Mouse (Mus musculus) neural tube, embryonic 12.5 days (tissue): ENCODE results near the gene Phgr1. TPM values are rescaled to one million over a fixed set of nuclear protein-coding genes. Genes with fewer than 3 reads are reported as not detected.

ENCODE experiments used
- ATAC-seq: fragments of 200-750 bp; cut with Nextera tagmentation; 2 replicates; pipeline ENCODE4 v1.8.0; 2017; ENCODE audit warnings: low read depth, mild to moderate bottlenecking, moderate TSS enrichment, moderate library complexity; ENCODE audit not compliant: low FRiP score
- H3K27ac ChIP-seq: fragments of 300-500 bp; sonication (generic); 2 replicates; pipeline ENCODE4 v1.5.1; 2016
- H3K27me3 ChIP-seq: fragments of 300-500 bp; sonication (generic); replicated peaks from 2 replicates; pipeline ENCODE4 v1.6.1; 2016; ENCODE audit warnings: mild to moderate bottlenecking
- H3K36me3 ChIP-seq: fragments of 300-500 bp; sonication (generic); 2 replicates; pipeline ENCODE4 v1.6.1; 2016; ENCODE audit warnings: mild to moderate bottlenecking
- H3K4me1 ChIP-seq: fragments of 300-500 bp; sonication (generic); 2 replicates; pipeline ENCODE4 v1.6.1; 2016
- H3K4me2 ChIP-seq: fragments of 300-500 bp; sonication (generic); replicated peaks from 2 replicates; pipeline ENCODE4 v1.6.1; 2016; ENCODE audit warnings: mild to moderate bottlenecking
- H3K4me3 ChIP-seq: fragments of 300-500 bp; sonication (generic); 2 replicates; pipeline ENCODE4 v1.5.1; 2016
- H3K9ac ChIP-seq: fragments of 300-500 bp; sonication (generic); 2 replicates; pipeline ENCODE4 v1.6.1; 2016; ENCODE audit warnings: mild to moderate bottlenecking
- H3K9me3 ChIP-seq: fragments of 300-500 bp; sonication (generic); 2 replicates; pipeline ENCODE4 v1.6.1; 2016; ENCODE audit warnings: mild to moderate bottlenecking
- WGBS: fragments of 180-500 bp; shearing (Covaris S2); methylation state at CpG from one replicate; pipeline ENCODE4 v1.1.7; 2016; 5-methylcytosine and 5-hydroxymethylcytosine counted together
- polyA plus RNA-seq: library from polyadenylated mRNA; unstranded; fragments of >200 nt; fragmentation: Nextera tagmentation; extraction: Ambion mirVana; gene quantifications from 2 replicates; pipeline ENCODE4 v1.2.1, GENCODE M21; 2016

Phgr1 gene
- polyA plus RNA-seq, 1 experiment from 2014 or later: not detected

- 80% methylated on average over 10 of the region's 10 CpGs for WGBS
- H3K9ac ChIP-seq: no peak overlapping the region
Observed at GRCm38 (mm10) chr2:118766041-118767033, 6.2 kb upstream of the Phgr1 start.

GRCm38 (mm10) chr2:118774536-118774935 lies 2.0 kb downstream of the Phgr1 start:
- no peak overlapping the region for H3K4me3 ChIP-seq
- H3K4me2 ChIP-seq: no peak overlapping the region
- no peaks in the 10 kb centered on the region for H3K9me3 ChIP-seq
- ATAC-seq: no peak
- H3K36me3 ChIP-seq: no peaks in the 10 kb centered on the region
- no peak overlapping the region for H3K27ac ChIP-seq
- 0 out of 2 replicates have a peak, but pooled peaks cover 2% of the 10 kb centered on the region for H3K27me3 ChIP-seq
- 97% methylated on average over 2 of the region's 2 CpGs for WGBS
- no peak overlapping the region for H3K9ac ChIP-seq
- peaks cover 5% of the 10 kb centered on the region; the same call in 1 of the 2 replicates for H3K4me1 ChIP-seq

More at GRCm38 (mm10) chr2:118766041-118767033, 6.2 kb upstream of the Phgr1 start:
- Histone ChIP-seq H3K36me3 (no peaks in the 10 kb centered on the region), H3K27ac (no peak overlapping the region), H3K4me2 (no peak overlapping the region), H3K27me3 (no peaks in the 10 kb centered on the region; the same call in 1 of the 2 replicates), H3K4me1 (peaks cover 23% of the 10 kb centered on the region), H3K4me3 (no peak overlapping the region), H3K9me3 (no peaks in the 10 kb centered on the region)
- ATAC-seq: no peak

GRCm38 (mm10) chr2:118775396-118775795 lies 2.8 kb downstream of the Phgr1 start:
- H3K4me2 ChIP-seq: no peak overlapping the region
- H3K27me3 ChIP-seq: 0 out of 2 replicates have a peak, but pooled peaks cover 2% of the 10 kb centered on the region
- no peaks in the 10 kb centered on the region for H3K9me3 ChIP-seq
- peaks cover 5% of the 10 kb centered on the region; the same call in 1 of the 2 replicates for H3K4me1 ChIP-seq
- ATAC-seq: no peak
- H3K27ac ChIP-seq: no peak overlapping the region
- no peak overlapping the region for H3K9ac ChIP-seq
- H3K4me3 ChIP-seq: no peak overlapping the region
- no peaks in the 10 kb centered on the region for H3K36me3 ChIP-seq
- WGBS: 55% methylated on average over 1 of the region's 1 CpGs

- H3K9me3 ChIP-seq: no peaks in the 10 kb centered on the region
- no peak overlapping the region for H3K4me3 ChIP-seq
- no peaks in the 10 kb centered on the region for H3K36me3 ChIP-seq
- H3K27ac ChIP-seq: no peak overlapping the region
- 78% methylated on average over 4 of the region's 4 CpGs for WGBS
- peaks cover 5% of the 10 kb centered on the region; the same call in 1 of the 2 replicates for H3K4me1 ChIP-seq
- no peak overlapping the region for H3K4me2 ChIP-seq
- 0 out of 2 replicates have a peak, but pooled peaks cover 2% of the 10 kb centered on the region for H3K27me3 ChIP-seq
- ATAC-seq: no peak
- 0 out of 2 replicates have a peak overlapping the region, but pooled peaks have one; percentile 9 for H3K9ac ChIP-seq
Observed at GRCm38 (mm10) chr2:118775846-118776245, 3.3 kb downstream of the Phgr1 start.

- Histone ChIP-seq H3K4me1 (peaks cover 5% of the 10 kb centered on the region; the same call in 1 of the 2 replicates), H3K4me3 (no peak overlapping the region), H3K27ac (no peak overlapping the region), H3K27me3 (0 out of 2 replicates have a peak, but pooled peaks cover 2% of the 10 kb centered on the region), H3K36me3 (no peaks in the 10 kb centered on the region), H3K9me3 (no peaks in the 10 kb centered on the region), H3K4me2 (no peak overlapping the region), H3K9ac (no peak overlapping the region)
- 73% methylated on average over 2 of the region's 2 CpGs for WGBS
- ATAC-seq: no peak
Observed at GRCm38 (mm10) chr2:118776295-118776694, 3.7 kb downstream of the Phgr1 start.

- 0 out of 2 replicates have a peak, but pooled peaks cover 2% of the 10 kb centered on the region for H3K27me3 ChIP-seq
- H3K9ac ChIP-seq: no peak overlapping the region
- H3K27ac ChIP-seq: no peak overlapping the region
- no peak for ATAC-seq
- H3K36me3 ChIP-seq: no peaks in the 10 kb centered on the region
- H3K4me2 ChIP-seq: no peak overlapping the region
- no peak overlapping the region for H3K4me3 ChIP-seq
- peaks cover 5% of the 10 kb centered on the region; the same call in 1 of the 2 replicates for H3K4me1 ChIP-seq
- WGBS: 80% methylated on average over 4 of the region's 4 CpGs
- H3K9me3 ChIP-seq: no peaks in the 10 kb centered on the region
Observed at GRCm38 (mm10) chr2:118778418-118778817, 5.8 kb downstream of the Phgr1 start.

GRCm38 (mm10) chr2:118779065-118779464 lies 6.5 kb downstream of the Phgr1 start:
- 7% methylated on average over 10 of the region's 10 CpGs for WGBS
- H3K36me3 ChIP-seq: no peaks in the 10 kb centered on the region
- peak; percentile 61 for ATAC-seq
- H3K4me2 ChIP-seq: peak overlapping the region; percentile 60
- H3K4me1 ChIP-seq: peaks cover 5% of the 10 kb centered on the region; the same call in 1 of the 2 replicates
- H3K27ac ChIP-seq: no peak overlapping the region
- no peaks in the 10 kb centered on the region for H3K9me3 ChIP-seq
- H3K9ac ChIP-seq: no peak overlapping the region
- 0 out of 2 replicates have a peak, but pooled peaks cover 2% of the 10 kb centered on the region for H3K27me3 ChIP-seq
- H3K4me3 ChIP-seq: peak overlapping the region; percentile 42

GRCm38 (mm10) chr2:118779504-118780480 lies 7.2 kb downstream of the Phgr1 start, which contains the start of gene Disp2:
Gene Disp2, plus strand, starts transcription at chr2:118779719.
- Histone ChIP-seq H3K4me1 (peaks cover 5% of the 10 kb centered on the region; the same call in 1 of the 2 replicates), H3K4me3 (peak within 1 kb of the TSS; percentile 42), H3K27ac (peak within 1 kb of the TSS; percentile 16; the same call in 1 of the 2 replicates), H3K4me2 (peak within 1 kb of the TSS; percentile 60), H3K9me3 (no peaks in the 10 kb centered on the region), H3K36me3 (no peaks in the 10 kb centered on the region), H3K9ac (peak within 1 kb of the TSS; percentile 61), H3K27me3 (no peaks in the 10 kb centered on the region)
- ATAC-seq: peak; percentile 95
- WGBS: 13% methylated on average over 39 of the region's 39 CpGs

- ATAC-seq: no peak
- H3K4me3 ChIP-seq: no peak overlapping the region
- H3K36me3 ChIP-seq: no peaks in the 10 kb centered on the region
- H3K27me3 ChIP-seq: no peaks in the 10 kb centered on the region
- no peak overlapping the region for H3K9ac ChIP-seq
- 43% methylated on average over 1 of the region's 1 CpGs for WGBS
- peak overlapping the region; percentile 60 for H3K4me2 ChIP-seq
- peaks cover 5% of the 10 kb centered on the region; the same call in 1 of the 2 replicates for H3K4me1 ChIP-seq
- H3K27ac ChIP-seq: no peak overlapping the region
- H3K9me3 ChIP-seq: no peaks in the 10 kb centered on the region
Observed at GRCm38 (mm10) chr2:118781115-118781514, 8.5 kb downstream of the Phgr1 start.

- no peak overlapping the region for H3K4me3 ChIP-seq
- 73% methylated on average over 4 of the region's 4 CpGs for WGBS
- H3K4me2 ChIP-seq: no peak overlapping the region
- 0 out of 2 replicates have a peak, but pooled peaks cover 3% of the 10 kb centered on the region for H3K36me3 ChIP-seq
- H3K9ac ChIP-seq: no peak overlapping the region
- H3K27me3 ChIP-seq: no peaks in the 10 kb centered on the region
- no peaks in the 10 kb centered on the region for H3K9me3 ChIP-seq
- no peak overlapping the region for H3K27ac ChIP-seq
- no peak for ATAC-seq
- H3K4me1 ChIP-seq: peaks cover 5% of the 10 kb centered on the region; the same call in 1 of the 2 replicates
Observed at GRCm38 (mm10) chr2:118782303-118782702, 9.7 kb downstream of the Phgr1 start.

- Histone ChIP-seq H3K4me2 (no peak overlapping the region), H3K9me3 (no peaks in the 10 kb centered on the region), H3K27ac (no peak overlapping the region), H3K4me3 (no peak overlapping the region), H3K9ac (no peak overlapping the region), H3K36me3 (peaks cover 10% of the 10 kb centered on the region; the same call in 1 of the 2 replicates), H3K4me1 (peaks cover 5% of the 10 kb centered on the region; the same call in 1 of the 2 replicates), H3K27me3 (no peaks in the 10 kb centered on the region)
- ATAC-seq: no peak
- WGBS: 69% methylated on average over 5 of the region's 5 CpGs
Observed at GRCm38 (mm10) chr2:118783093-118783492, 10.5 kb downstream of the Phgr1 start.
